Mouse (Mus musculus) left cerebral cortex, adult 11 months (tissue): ENCODE data around the gene Mark3.

Experiments used
- DNase-seq: peaks from one replicate; pipeline ENCODE4 v3.0.0; 2022; ENCODE audit warnings: low spot score

The Mark3 gene

GRCm38 (mm10) chr12:111698346-111698913 is 124.1 kb downstream of the Mark3 start:
- no peak for DNase-seq

- no peak for DNase-seq
Measured at GRCm38 (mm10) chr12:111699542-111699941, 125.2 kb downstream of the Mark3 start.

GRCm38 (mm10) chr12:111700920-111701458 is 126.7 kb downstream of the Mark3 start:
- no peak for DNase-seq

- DNase-seq = no peak
Measured at GRCm38 (mm10) chr12:111703301-111703700, 129.0 kb downstream of the Mark3 start.

- DNase-seq = no peak
Measured at GRCm38 (mm10) chr12:111704609-111705008, 130.3 kb downstream of the Mark3 start.

- DNase-seq = no peak
Measured at GRCm38 (mm10) chr12:111705186-111705973, 131.1 kb downstream of the Mark3 start.
